Mouse (Mus musculus): ENCODE results near the gene Cstad. TPM values are rescaled to one million over a fixed set of nuclear protein-coding genes. Genes with fewer than 3 reads are reported as not detected.

Cstad gene
- total and polyA plus RNA-seq, 3 experiments: not detected

GRCm38 (mm10) chr2:30594641-30595379 lies at the start of gene Cstad (continued):
- TF ChIP-seq HCFC1 (IDR thresholded peaks at IDR 0.05; ENCODE audit: low read depth, low read length) (no peak; the same call in 1 of the 2 replicates), KAT2A (conservative IDR thresholded peaks at IDR 0.05; ENCODE audit: low read depth, low read length) (no peak), CHD2 (IDR thresholded peaks at IDR 0.05; ENCODE audit: low read length) (no peak), RCOR1 (IDR thresholded peaks at IDR 0.05; ENCODE audit: low read depth, low read length) (no peak)

GRCm38 (mm10) chr2:30545706-30546105 lies 49.1 kb upstream of the Cstad start:
- H3K4me3 ChIP-seq (ENCODE audit: control insufficient read depth in 1 of 2, insufficient read depth in 1 of 2, low read depth in 2 of 2, low read length in 2 of 2): no peak overlapping the region
- H3K27me3 ChIP-seq (ENCODE audit: control insufficient read depth in 1 of 2, insufficient read depth in 2 of 2, low read length in 2 of 2): peaks cover 2 to 5% of the 10 kb centered on the region in 2 experiments; a peak in 3 of 4 replicates
- no peaks in the 10 kb centered on the region for H3K9me3 ChIP-seq (replicated peaks; ENCODE audit: insufficient read depth, low read length)
- TF ChIP-seq ZKSCAN1 (IDR thresholded peaks at IDR 0.05; ENCODE audit: low read depth, low read length) (no peak), CHD1 (IDR thresholded peaks at IDR 0.05; ENCODE audit: low read depth, low read length) (no peak), TBP (IDR thresholded peaks at IDR 0.05; ENCODE audit: low read depth, low read length) (no peak), EP300 (IDR thresholded peaks at IDR 0.05; ENCODE audit: low read depth in 1 of 2, low read length in 2 of 2) (no peak), MAFK (IDR thresholded peaks at IDR 0.05; ENCODE audit: borderline replicate concordance, low read depth, low read length) (no peak), MAZ (IDR thresholded peaks at IDR 0.05; ENCODE audit: low read depth, low read length) (no peak), JUND (IDR thresholded peaks at IDR 0.05; ENCODE audit: low read depth, low read length) (no peak), NELFE (IDR thresholded peaks at IDR 0.05; ENCODE audit: low read depth, low read length) (no peak), SMC3 (IDR thresholded peaks at IDR 0.05; ENCODE audit: low read depth, low read length) (no peak), USF1 (IDR thresholded peaks at IDR 0.05; ENCODE audit: low read depth, low read length) (no peak), ELF1 (IDR thresholded peaks at IDR 0.05; ENCODE audit: low read depth, low read length) (no peak), MYB (IDR thresholded peaks at IDR 0.05; ENCODE audit: low read depth, low read length) (no peak), SIN3A (IDR thresholded peaks at IDR 0.05; ENCODE audit: low read length) (no peak), MAX (IDR thresholded peaks at IDR 0.05; ENCODE audit: low read length) (no peak)
- H3K36me3 ChIP-seq (ENCODE audit: control insufficient read depth in 1 of 2, insufficient read depth in 2 of 2, low read length in 2 of 2): no peaks in the 10 kb centered on the region
- no peaks in the 10 kb centered on the region for H3K79me2 ChIP-seq (ENCODE audit: control insufficient read depth, insufficient read depth, low read length, poor library complexity)
- no peak for DNase-seq (ENCODE audit: low read depth, low spot score)
- H3K4me1 ChIP-seq (ENCODE audit: control insufficient read depth in 1 of 2, insufficient read depth in 2 of 2, low read length in 2 of 2): no peaks in the 10 kb centered on the region
- no peak overlapping the region for H3K27ac ChIP-seq (ENCODE audit: control insufficient read depth, low read depth, low read length)
- no peak overlapping the region for H3K9ac ChIP-seq (ENCODE audit: control insufficient read depth, low read depth, low read length, poor library complexity, severe bottlenecking)

- no peak overlapping the region for H3K27ac ChIP-seq (ENCODE audit: control insufficient read depth, low read depth, low read length)
- H3K27me3 ChIP-seq (ENCODE audit: control insufficient read depth in 1 of 2, insufficient read depth in 2 of 2, low read length in 2 of 2): peaks cover 2 to 5% of the 10 kb centered on the region in 2 experiments; a peak in 3 of 4 replicates
- H3K9ac ChIP-seq (ENCODE audit: control insufficient read depth, low read depth, low read length, poor library complexity, severe bottlenecking): no peak overlapping the region
- TF ChIP-seq ETS1 (IDR thresholded peaks at IDR 0.05; ENCODE audit: low read depth, low read length): no peak
- TF ChIP-seq JUND (IDR thresholded peaks at IDR 0.05; ENCODE audit: low read depth, low read length): no peak
- TF ChIP-seq MEF2A (IDR thresholded peaks at IDR 0.05; ENCODE audit: extremely low read depth, insufficient replicate concordance, low read depth, low read length, poor library complexity, severe bottlenecking): no peak
- TF ChIP-seq ZMIZ1 (IDR thresholded peaks at IDR 0.05; ENCODE audit: low read depth, low read length): no peak
- no peak for TF ChIP-seq SIN3A (IDR thresholded peaks at IDR 0.05; ENCODE audit: low read length)
- TF ChIP-seq TAL1 (IDR thresholded peaks at IDR 0.05; ENCODE audit: low read length): no peak
- no peak for TF ChIP-seq POLR2AphosphoS5 (IDR thresholded peaks at IDR 0.05; ENCODE audit: borderline replicate concordance, low read depth, low read length)
- TF ChIP-seq SMC3 (IDR thresholded peaks at IDR 0.05; ENCODE audit: low read depth, low read length): no peak
- no peak for TF ChIP-seq USF1 (IDR thresholded peaks at IDR 0.05; ENCODE audit: low read depth, low read length)
- TF ChIP-seq ZNF384 (IDR thresholded peaks at IDR 0.05; ENCODE audit: low read depth, low read length): no peak
- TF ChIP-seq EP300 (IDR thresholded peaks at IDR 0.05; ENCODE audit: low read depth in 1 of 2, low read length in 2 of 2): no peak
- TF ChIP-seq GABPA (IDR thresholded peaks at IDR 0.05; ENCODE audit: low read depth, low read length): no peak
- no peak for TF ChIP-seq RAD21 (IDR thresholded peaks at IDR 0.05; ENCODE audit: low read depth, low read length)
- DNase-seq (ENCODE audit: low read depth, low spot score): no peak
- H3K36me3 ChIP-seq (ENCODE audit: control insufficient read depth in 1 of 2, insufficient read depth in 2 of 2, low read length in 2 of 2): no peaks in the 10 kb centered on the region
- no peaks in the 10 kb centered on the region for H3K9me3 ChIP-seq (replicated peaks; ENCODE audit: insufficient read depth, low read length)
- no peaks in the 10 kb centered on the region for H3K79me2 ChIP-seq (ENCODE audit: control insufficient read depth, insufficient read depth, low read length, poor library complexity)
- no peak overlapping the region for H3K4me3 ChIP-seq (ENCODE audit: control insufficient read depth in 1 of 2, insufficient read depth in 1 of 2, low read depth in 2 of 2, low read length in 2 of 2)
- no peaks in the 10 kb centered on the region for H3K4me1 ChIP-seq (ENCODE audit: control insufficient read depth in 1 of 2, insufficient read depth in 2 of 2, low read length in 2 of 2)
These were observed 48.6 kb upstream of the Cstad start for GRCm38 (mm10) chr2:30546219-30546618.

Data from MEL (cell line).